Mouse (Mus musculus): ENCODE data around the gene Fgfr2.
A peak's percentile ranks its signal among the peaks of the same experiment; 100 is the strongest.

GRCm38 (mm10) chr7:130270807-130271206, 2852.3 kb downstream of the Fgfr2 start:
- TF ChIP-seq CTCF (conservative IDR thresholded peaks at IDR 0.05; ENCODE audit: insufficient read depth, insufficient read length, low read depth, low read length) (peak; percentile 48; the same call in 1 of the 2 replicates), POLR2A (IDR thresholded peaks at IDR 0.05; ENCODE audit: low read depth, low read length) (no peak)

Data from kidney, adult 2 months (tissue).